Comparison of ENCODE assay signal across 8 mouse cellular contexts in the genomic region with DNA sequence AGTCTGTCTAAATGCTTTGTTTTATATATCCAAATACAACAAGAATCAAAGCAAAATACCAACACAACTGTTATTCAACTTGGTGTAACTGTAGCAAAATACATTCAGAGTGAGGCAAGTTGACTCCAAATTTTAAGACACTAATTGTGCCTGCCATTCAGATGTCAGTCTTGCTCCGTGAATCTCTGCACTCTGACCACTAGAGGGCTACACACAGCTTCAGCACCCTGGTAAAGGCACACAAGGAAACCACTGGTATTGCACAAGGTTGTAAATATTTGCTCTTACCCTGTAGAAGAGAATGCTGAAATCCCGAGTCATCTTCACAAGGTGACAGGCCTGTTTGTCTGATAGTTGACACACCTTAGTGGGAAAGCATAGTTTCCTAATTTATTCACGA. TPM values are rescaled to one million over a fixed set of nuclear protein-coding genes. Genes with fewer than 3 reads are reported as not detected.
A peak's percentile ranks its signal among the peaks of the same experiment; 100 is the strongest.
DNase-seq lines count a peak whose midpoint lies in the region; ATAC-seq and TF ChIP-seq lines count a peak whose summit lies in the region.

No protein-coding gene starts in this region.

- H3K9me3 ChIP-seq in liver, embryonic 16.5 days (replicated peaks; ENCODE audit: control insufficient read depth, low read length): no peaks in the 10 kb centered on the region

- no peak overlapping the region for H3K4me3 ChIP-seq in kidney, adult 2 months (ENCODE audit: insufficient read depth, low read depth, low read length)
- no peak overlapping the region for H3K4me3 ChIP-seq in liver, embryonic 16.5 days (ENCODE audit: low read depth, low read length)
- no peak overlapping the region for H3K4me3 ChIP-seq in small intestine, adult 2 months (ENCODE audit: low read depth, low read length)

- peak; percentile 95 for TF ChIP-seq CTCF in kidney, adult 2 months (conservative IDR thresholded peaks at IDR 0.05; ENCODE audit: insufficient read depth, insufficient read length, low read depth, low read length)
- peak; percentile 63; the same call in 1 of the 2 replicates for TF ChIP-seq CTCF in small intestine, adult 2 months (IDR thresholded peaks at IDR 0.05; ENCODE audit: extremely low read depth, insufficient read length, insufficient replicate concordance, low read depth, low read length)

- no peaks in the 10 kb centered on the region for H3K36me3 ChIP-seq in kidney, adult 2 months (ENCODE audit: control insufficient read depth, insufficient read depth, low read length)
- H3K36me3 ChIP-seq in liver, embryonic 16.5 days (ENCODE audit: control insufficient read depth, insufficient read depth): peaks cover 6% of the 10 kb centered on the region; the same call in 1 of the 2 replicates
- 0 out of 2 replicates have a peak, but pooled peaks cover 2% of the 10 kb centered on the region for H3K36me3 ChIP-seq in small intestine, adult 2 months (ENCODE audit: control insufficient read depth, insufficient read depth, low read length)

- H3K4me1 ChIP-seq in kidney, adult 2 months (ENCODE audit: control insufficient read depth, insufficient read depth, low read length): no peaks in the 10 kb centered on the region
- H3K4me1 ChIP-seq in liver, embryonic 16.5 days (ENCODE audit: control insufficient read depth, low read depth, low read length): no peaks in the 10 kb centered on the region
- H3K4me1 ChIP-seq in small intestine, adult 2 months (ENCODE audit: control insufficient read depth, insufficient read depth, insufficient read length, low read length): no peaks in the 10 kb centered on the region

- DNase-seq in kidney, adult 2 months: peak; percentile 48
- no peak for DNase-seq in kidney, adult 11 months
- peak; percentile 84 for DNase-seq in ES-CJ7 (ENCODE audit: low read depth, low spot score)
- peak; percentile 10 to 41 for DNase-seq in cerebellum, postnatal 14 days
- no peak for DNase-seq in urinary bladder, adult 2 months (ENCODE audit: low spot score)

- no peaks in the 10 kb centered on the region for H3K27me3 ChIP-seq in kidney, adult 2 months (replicated peaks; ENCODE audit: control insufficient read depth, insufficient read depth, low read length)
- H3K27me3 ChIP-seq in liver, embryonic 16.5 days (ENCODE audit: control insufficient read depth, insufficient read depth, low read depth, low read length): no peaks in the 10 kb centered on the region
- no peaks in the 10 kb centered on the region for H3K27me3 ChIP-seq in small intestine, adult 2 months (ENCODE audit: control insufficient read depth, insufficient read depth, low read length)

- H3K9ac ChIP-seq in liver, embryonic 16.5 days (ENCODE audit: low read depth, low read length): no peak overlapping the region

- 39% methylated on average over 3 of the region's 3 CpGs for WGBS in kidney, adult 2 months
- WGBS in liver, embryonic 16.5 days (ENCODE audit: insufficient replicate concordance): 18% methylated on average over 3 of the region's 3 CpGs
- WGBS in small intestine, adult 2 months: 14% methylated on average over 3 of the region's 3 CpGs

- no peak overlapping the region for H3K27ac ChIP-seq in kidney, adult 2 months (ENCODE audit: insufficient read depth, low read depth, low read length)
- no peak overlapping the region for H3K27ac ChIP-seq in liver, embryonic 16.5 days (ENCODE audit: low read length)
- no peak overlapping the region for H3K27ac ChIP-seq in small intestine, adult 2 months (ENCODE audit: insufficient read depth, low read depth, low read length)

- ATAC-seq in hematopoietic stem cell, adult 5-6 weeks (replicated peaks in 1 of 2; ENCODE audit: insufficient read depth in 1 of 2, low FRiP score in 2 of 2, low TSS enrichment in 1 of 2, low read depth in 1 of 2, poor library complexity in 2 of 2, severe bottlenecking in 2 of 2): peak; percentile 94 to 98
- peak; percentile 87 for ATAC-seq in liver, embryonic 16.5 days (ENCODE audit: low read depth)

- H3K4me2 ChIP-seq in liver, embryonic 16.5 days (ENCODE audit: low read depth, low read length): no peak overlapping the region

- no peak for TF ChIP-seq POLR2A in kidney, adult 2 months (IDR thresholded peaks at IDR 0.05; ENCODE audit: low read depth, low read length)
- no peak for TF ChIP-seq POLR2A in small intestine, adult 2 months (IDR thresholded peaks at IDR 0.05; ENCODE audit: low read depth, low read length)

RNA-seq across cellular contexts. Expression of a gene that starts 31.8 kb away (rescaled TPM):
- polyA plus RNA-seq in kidney, adult 2 months (2012; rRNA removed): 0.08 and 0.13 TPM in 2 replicates
- 37.5 and 44.9 TPM in 2 replicates for total RNA-seq in hematopoietic stem cell, adult 5-6 weeks (2017)
- 31.9 and 34.9 TPM in 2 replicates for polyA plus RNA-seq in liver, embryonic 16.5 days (2015; fragmentation: Nextera tagmentation; extraction: Ambion mirVana)
- 0.42 and 0.44 TPM in 2 replicates for polyA plus RNA-seq in small intestine, adult 2 months (2012; rRNA removed)
- polyA plus RNA-seq in urinary bladder, adult 2 months (2012; rRNA removed): 0.91 and 1.5 TPM in 2 replicates

Comparison
In these comparisons a context has a peak if more than half of its experiments do, and no peak if none do; other contexts are left out.
1. DNase-seq: peak in kidney, adult 2 months (single experiment), ES-CJ7 (single experiment) and cerebellum, postnatal 14 days (2 of 2); none in kidney, adult 11 months (single experiment) and urinary bladder, adult 2 months (single experiment).
2. RNA of a gene that starts 31.8 kb away (polyA plus RNA-seq): 31.9 to 34.9 TPM in liver, embryonic 16.5 days; 0.91 to 1.5 TPM in urinary bladder, adult 2 months, 0.42 to 0.44 TPM in small intestine, adult 2 months and 0.08 to 0.13 TPM in kidney, adult 2 months; every median in the first group is over 10 times any median in the second.